Mouse (Mus musculus) liver, embryonic 18 days (tissue): ENCODE results near the gene Ptx4. TPM values are rescaled to one million over a fixed set of nuclear protein-coding genes. Genes with fewer than 3 reads are reported as not detected.

Experiments used
- polyA plus RNA-seq: library from polyadenylated mRNA; depleted of rRNA; stranded (reverse); fragments of >200 nt; gene quantifications from 2 replicates; pipeline ENCODE4 v1.2.3, GENCODE M21; 2012; rRNA removed

Ptx4 gene
- not detected in 2 replicates for polyA plus RNA-seq

GRCm38 (mm10) chr17:25120406-25120805 is at the start of gene Ptx4:
Gene Ptx4 (plus strand): TSS chr17:25120760.

DNA sequence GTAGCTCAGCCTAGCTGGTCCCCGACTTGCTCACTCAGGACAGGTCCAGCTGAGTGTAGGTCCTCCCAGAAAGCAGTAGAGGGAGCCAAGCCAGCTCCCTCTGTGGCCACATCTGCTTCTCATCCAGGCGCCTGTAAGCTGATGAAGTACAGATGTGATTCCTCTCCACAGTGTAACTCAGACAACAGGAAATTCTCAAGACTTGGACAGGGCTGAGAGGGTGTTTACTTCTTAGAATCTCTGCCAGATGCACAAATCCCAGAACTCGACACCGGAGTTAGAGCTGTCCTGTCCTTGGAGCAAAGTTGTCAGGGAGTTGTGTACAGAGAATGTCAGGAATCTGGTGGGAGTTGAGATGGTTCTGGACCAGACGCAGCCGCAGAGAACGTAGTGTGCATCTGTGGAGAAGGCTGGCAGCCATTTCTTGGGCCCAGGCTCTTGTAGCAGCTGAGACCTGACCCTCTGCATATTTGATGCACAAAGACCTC is 37.1 kb upstream of the Ptx4 start, which contains the start of gene Tmem204:
TSS of gene Tmem204 (minus strand) at position 148 of the 488 bp plus-strand sequence.

DNA sequence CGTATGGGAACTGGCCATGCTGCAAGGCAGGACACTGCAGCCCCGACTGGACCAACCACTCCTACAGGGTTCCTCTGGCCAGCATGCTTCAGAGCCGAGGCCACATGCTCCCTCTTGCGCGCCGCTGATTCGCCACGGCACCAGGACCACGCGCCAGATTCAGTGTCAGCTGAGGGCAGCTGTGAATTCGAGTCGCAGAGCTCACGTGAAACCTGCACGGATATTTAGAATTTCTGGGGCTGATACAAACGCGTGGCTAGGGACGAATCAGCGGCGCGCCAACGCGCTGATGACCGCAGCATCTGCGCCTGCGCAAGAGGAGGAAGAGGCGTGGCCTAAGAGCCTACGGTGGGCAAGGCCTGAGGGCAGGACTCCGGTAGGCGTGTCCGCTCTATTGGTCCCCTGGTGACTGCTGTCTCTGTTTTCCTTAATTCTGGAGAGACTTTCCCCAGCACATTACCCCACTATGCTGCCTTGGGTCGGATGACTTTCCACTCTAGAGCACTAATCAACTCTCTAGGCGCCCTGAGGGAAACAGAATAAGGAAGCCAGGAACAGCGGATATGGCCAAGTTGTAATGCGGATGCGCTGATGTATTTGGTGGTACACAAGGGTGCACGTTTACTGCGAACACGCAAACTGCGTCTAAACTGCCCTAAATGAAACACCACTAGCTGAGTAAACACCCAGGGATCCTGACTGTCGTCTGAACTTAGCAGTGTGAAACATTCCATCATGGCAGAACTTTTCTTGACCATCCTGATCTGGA is 4.7 kb upstream of the Ptx4 start, which contains the start of gene Telo2:
TSS of gene Telo2 (minus strand) at position 304 of the 769 bp plus-strand sequence.

GRCm38 (mm10) chr17:25133275-25133698 is 12.7 kb downstream of the Ptx4 start, which contains the start of gene Clcn7:
Gene Clcn7 (plus strand): TSS chr17:25133391.

GRCm38 (mm10) chr17:25162161-25162560 is 41.6 kb downstream of the Ptx4 start, which contains the start of gene Ccdc154:
Gene Ccdc154 (plus strand): TSS chr17:25162461.

Other genes starting within 250 kb of the Ptx4 start
- gene Nubp2, start 234.4 kb upstream of the Ptx4 start, polyA plus RNA-seq: 15.4 and 17.7 TPM in 2 replicates
- 26.4 and 28.2 TPM in 2 replicates for gene Spsb3, start 234.1 kb upstream of the Ptx4 start, polyA plus RNA-seq
- 11.2 and 11.3 TPM in 2 replicates for gene Eme2, start 225.7 kb upstream of the Ptx4 start, polyA plus RNA-seq
- gene Mrps34, start 225.6 kb upstream of the Ptx4 start, polyA plus RNA-seq: 52.2 and 58.3 TPM in 2 replicates
- gene Nme3, start 224.3 kb upstream of the Ptx4 start, polyA plus RNA-seq: 32.3 and 35.5 TPM in 2 replicates
- 23.9 and 32.5 TPM in 2 replicates for gene Mapk8ip3, start 183.8 kb upstream of the Ptx4 start, polyA plus RNA-seq
- gene Jpt2, start 160.1 kb upstream of the Ptx4 start, polyA plus RNA-seq: 17.3 and 17.8 TPM in 2 replicates
- gene Cramp1l, start 105.0 kb upstream of the Ptx4 start, polyA plus RNA-seq: 5.4 and 6.9 TPM in 2 replicates
- 36.6 and 39.0 TPM in 2 replicates for gene Ift140, start 104.7 kb upstream of the Ptx4 start, polyA plus RNA-seq
- gene Tmem204, start 37.2 kb upstream of the Ptx4 start, polyA plus RNA-seq: 7.5 and 8.0 TPM in 2 replicates
- gene Telo2, start 4.8 kb upstream of the Ptx4 start, polyA plus RNA-seq: 5.6 TPM in 2 replicates
- gene Clcn7, start 12.6 kb downstream of the Ptx4 start, polyA plus RNA-seq: 6.5 and 7.2 TPM in 2 replicates
- gene Ccdc154, start 41.7 kb downstream of the Ptx4 start, polyA plus RNA-seq: not detected in 2 replicates
- gene Gm38655, start 54.7 kb downstream of the Ptx4 start, polyA plus RNA-seq: not detected in 2 replicates
- 11.2 and 12.5 TPM in 2 replicates for gene BC003965, start 63.8 kb downstream of the Ptx4 start, polyA plus RNA-seq
- gene Unkl, start 67.6 kb downstream of the Ptx4 start, polyA plus RNA-seq: 8.8 and 9.4 TPM in 2 replicates
- gene Gnptg, start 119.4 kb downstream of the Ptx4 start, polyA plus RNA-seq: 13.8 and 14.6 TPM in 2 replicates
- 12.0 and 12.2 TPM in 2 replicates for gene Tsr3, start 119.4 kb downstream of the Ptx4 start, polyA plus RNA-seq
- 0.56 and 1.2 TPM in 2 replicates for gene Baiap3, start 135.6 kb downstream of the Ptx4 start, polyA plus RNA-seq
- gene Ube2i, start 153.9 kb downstream of the Ptx4 start, polyA plus RNA-seq: 125 and 133 TPM in 2 replicates
- 2.7 and 3.8 TPM in 2 replicates for gene Prss34, start 177.6 kb downstream of the Ptx4 start, polyA plus RNA-seq
- not detected in 2 replicates for gene Prss28, start 187.9 kb downstream of the Ptx4 start, polyA plus RNA-seq
- gene Prss29, start 197.9 kb downstream of the Ptx4 start, polyA plus RNA-seq: not detected in 2 replicates
- gene Tpsab1, start 224.8 kb downstream of the Ptx4 start, polyA plus RNA-seq: 0.02 and 0.05 TPM in 2 replicates
- gene Tpsb2, start 245.5 kb downstream of the Ptx4 start, polyA plus RNA-seq: 0.43 and 0.61 TPM in 2 replicates
- gene Tpsg1, start 248.5 kb downstream of the Ptx4 start, polyA plus RNA-seq: 0.05 TPM in 1 of 2 replicates, not detected in the other